Mouse (Mus musculus) forebrain, embryonic 16.5 days (tissue): ENCODE measurements around the gene Dst. TPM values are rescaled to one million over a fixed set of nuclear protein-coding genes. Genes with fewer than 3 reads are reported as not detected.

Experiments used
- ATAC-seq: fragments of 200-750 bp; cut with Nextera tagmentation; 2 replicates; pipeline ENCODE4 v1.8.0; 2017; ENCODE audit warnings: mild to moderate bottlenecking, moderate library complexity
- H3K27ac ChIP-seq: fragments of 300-500 bp; sonication (generic); 2 replicates; pipeline ENCODE4 v1.5.1; 2014; ENCODE audit warnings: low read length, control low read depth
- H3K27me3 ChIP-seq: fragments of 300-500 bp; sonication (generic); replicated peaks from 2 replicates; pipeline ENCODE4 v1.6.1; 2014; ENCODE audit warnings: low read length; ENCODE audit not compliant: control insufficient read depth, insufficient read depth
- H3K36me3 ChIP-seq: fragments of 300-500 bp; sonication (generic); 2 replicates; pipeline ENCODE4 v1.6.1; 2014; ENCODE audit not compliant: control insufficient read depth, insufficient read depth
- H3K4me1 ChIP-seq: fragments of 300-500 bp; sonication (generic); replicated peaks from 2 replicates; pipeline ENCODE4 v1.6.1; 2014; ENCODE audit warnings: low read length; ENCODE audit not compliant: control insufficient read depth, insufficient read depth
- H3K4me2 ChIP-seq: fragments of 300-500 bp; sonication (generic); 2 replicates; pipeline ENCODE4 v1.6.1; 2014; ENCODE audit warnings: mild to moderate bottlenecking, low read length, control low read depth
- H3K4me3 ChIP-seq: fragments of 300-500 bp; sonication (generic); replicated peaks from 2 replicates; pipeline ENCODE4 v1.5.1; 2014; ENCODE audit warnings: mild to moderate bottlenecking, low read length, control low read depth
- H3K9ac ChIP-seq: fragments of 300-500 bp; sonication (generic); replicated peaks from 2 replicates; pipeline ENCODE4 v1.6.1; 2014; ENCODE audit warnings: low read depth, low read length, control low read depth
- H3K9me3 ChIP-seq: fragments of 300-500 bp; sonication (generic); 2 replicates; pipeline ENCODE4 v1.6.1; 2016; ENCODE audit warnings: low read length; ENCODE audit not compliant: control insufficient read depth
- WGBS: fragments of 180-500 bp; shearing (Covaris S2); extraction: QIAGEN DNeasy Blood & Tissue Kit; methylation state at CpG from one replicate; pipeline ENCODE4 v1.1.7; 2014; 5-methylcytosine and 5-hydroxymethylcytosine counted together
- polyA plus RNA-seq: library from polyadenylated mRNA; unstranded; fragments of >200 nt; fragmentation: Nextera tagmentation; extraction: Ambion mirVana; gene quantifications from 2 replicates; pipeline ENCODE4 v1.2.1, GENCODE M21; 2015

Gene Dst
- polyA plus RNA-seq, 1 experiment from 2014 or later, result 41.2 TPM

DNA sequence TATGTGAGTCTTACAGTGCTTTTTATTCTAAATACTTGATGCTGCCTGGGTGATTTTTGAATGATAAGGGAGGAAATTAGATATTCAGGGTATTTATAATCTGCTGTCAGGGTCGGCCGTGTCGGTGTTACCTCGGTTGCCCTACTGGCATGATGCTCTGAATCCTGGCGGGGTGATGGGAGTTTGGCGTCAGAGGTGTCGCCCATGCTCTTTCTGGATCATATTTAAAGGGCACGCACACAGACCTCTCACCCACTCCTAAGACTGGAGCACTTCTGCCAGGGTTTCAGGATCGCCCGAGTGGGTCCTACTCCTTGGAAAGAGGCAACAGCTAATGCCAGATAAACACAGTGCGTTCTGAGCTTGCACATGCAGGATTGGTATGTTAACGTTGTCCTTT, 128.1 kb downstream of the Dst start:
- H3K4me3 ChIP-seq, result no peak overlapping the region
- H3K4me2 ChIP-seq, result no peak overlapping the region
- WGBS, result 93% methylated on average over 12 of the region's 12 CpGs
- H3K27me3 ChIP-seq, result no peaks in the 10 kb centered on the region
- ATAC-seq, result no peak
- H3K9ac ChIP-seq, result no peak overlapping the region
- H3K27ac ChIP-seq, result no peak overlapping the region
- H3K9me3 ChIP-seq, result no peaks in the 10 kb centered on the region
- peaks cover 2% of the 10 kb centered on the region for H3K4me1 ChIP-seq
- no peaks in the 10 kb centered on the region for H3K36me3 ChIP-seq

DNA sequence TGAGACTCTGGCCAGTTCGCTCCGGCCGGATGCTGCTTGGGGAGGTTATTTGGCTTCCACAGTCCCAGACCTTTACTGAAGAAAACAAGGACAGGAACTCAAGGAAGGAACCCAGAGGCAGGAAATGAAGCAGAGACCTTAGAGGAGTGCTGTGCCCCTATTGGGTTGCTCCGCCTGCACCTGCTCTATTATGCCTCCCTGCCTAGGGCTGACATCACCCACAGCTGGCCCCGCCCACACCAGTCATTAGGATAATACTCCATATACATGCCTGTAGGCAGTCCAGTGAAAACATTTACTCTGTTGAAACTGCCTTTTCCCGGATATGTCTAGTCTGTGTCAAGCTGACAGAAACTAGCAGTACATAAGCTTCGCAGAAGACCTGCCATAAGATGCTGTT, 130.5 kb downstream of the Dst start:
- WGBS, result 93% methylated on average over 7 of the region's 7 CpGs
- no peak overlapping the region for H3K27ac ChIP-seq
- H3K9ac ChIP-seq, result no peak overlapping the region
- H3K4me3 ChIP-seq, result no peak overlapping the region
- no peak for ATAC-seq
- no peaks in the 10 kb centered on the region for H3K36me3 ChIP-seq
- H3K9me3 ChIP-seq, result no peaks in the 10 kb centered on the region
- no peaks in the 10 kb centered on the region for H3K27me3 ChIP-seq
- no peak overlapping the region for H3K4me2 ChIP-seq
- peaks cover 9% of the 10 kb centered on the region for H3K4me1 ChIP-seq

DNA sequence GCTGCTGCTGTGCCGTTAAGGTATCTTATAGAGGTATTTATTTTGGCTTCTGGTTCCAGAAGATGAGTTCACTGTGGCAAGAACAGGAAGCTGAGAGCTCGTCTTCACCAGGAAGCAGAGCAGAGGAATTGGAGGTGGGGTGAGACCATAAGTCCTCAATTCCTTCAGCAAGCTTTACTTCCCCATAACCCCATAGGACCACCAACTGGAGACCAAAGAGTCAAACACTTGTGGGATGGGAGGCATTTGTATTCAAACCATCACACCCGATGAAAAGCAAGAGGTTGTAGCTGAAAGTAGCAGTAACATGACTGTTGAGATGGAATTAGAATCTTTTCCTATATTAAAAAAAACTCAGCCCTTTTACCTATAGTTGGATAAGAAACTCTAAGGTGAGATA, 132.0 kb downstream of the Dst start:
- H3K4me3 ChIP-seq, result no peak overlapping the region
- peaks cover 9% of the 10 kb centered on the region for H3K4me1 ChIP-seq
- no peaks in the 10 kb centered on the region for H3K27me3 ChIP-seq
- no peak overlapping the region for H3K4me2 ChIP-seq
- 80% methylated on average over 3 of the region's 3 CpGs for WGBS
- no peaks in the 10 kb centered on the region for H3K36me3 ChIP-seq
- no peaks in the 10 kb centered on the region for H3K9me3 ChIP-seq
- H3K27ac ChIP-seq, result no peak overlapping the region
- H3K9ac ChIP-seq, result no peak overlapping the region
- no peak for ATAC-seq

DNA sequence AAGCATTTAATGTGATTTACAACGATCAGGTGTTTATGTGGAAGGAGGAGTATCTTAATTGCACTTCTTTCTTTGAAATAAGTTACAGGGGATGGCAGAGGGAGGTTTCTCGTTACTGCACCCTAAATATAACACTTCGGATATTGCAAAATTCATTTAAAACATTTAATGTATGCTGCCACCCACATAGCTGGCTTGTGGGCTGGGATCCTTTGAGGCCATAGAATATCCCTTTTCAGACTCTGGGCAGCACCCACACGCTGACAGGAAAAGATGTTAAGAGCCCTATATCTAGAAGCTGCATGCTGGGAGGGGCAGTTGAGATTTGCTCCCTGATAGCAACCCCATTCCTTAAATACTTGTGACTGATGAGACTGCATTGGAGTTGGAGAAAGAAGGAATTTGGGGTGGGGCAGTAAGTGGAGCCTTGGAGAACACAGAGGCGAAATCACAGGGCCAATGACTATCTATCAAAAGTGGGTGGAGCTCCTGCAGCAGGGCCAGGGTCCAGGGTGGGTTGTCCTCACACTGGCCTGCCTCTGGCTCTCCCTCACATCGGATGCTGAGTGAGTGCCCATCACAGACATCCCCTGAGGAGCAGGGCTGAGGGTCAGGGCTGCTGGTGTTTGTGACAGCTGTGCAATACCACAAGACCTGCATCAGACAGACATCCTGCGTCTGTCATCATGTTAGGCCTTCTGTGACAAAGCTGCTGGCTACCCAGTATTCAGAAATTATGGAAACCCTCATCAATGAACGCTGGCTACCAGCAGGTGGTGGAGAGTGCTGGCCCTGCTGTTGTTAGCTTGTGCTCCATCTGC, 133.1 kb downstream of the Dst start:
- Histone ChIP-seq H3K27ac (peak overlapping the region; percentile 34; the same call in 1 of the 2 replicates), H3K4me2 (no peak overlapping the region), H3K36me3 (no peaks in the 10 kb centered on the region), H3K4me3 (no peak overlapping the region), H3K9me3 (no peaks in the 10 kb centered on the region), H3K4me1 (peaks cover 9% of the 10 kb centered on the region), H3K9ac (no peak overlapping the region), H3K27me3 (no peaks in the 10 kb centered on the region)
- ATAC-seq, result peak; percentile 72
- WGBS, result 34% methylated on average over 8 of the region's 8 CpGs

DNA sequence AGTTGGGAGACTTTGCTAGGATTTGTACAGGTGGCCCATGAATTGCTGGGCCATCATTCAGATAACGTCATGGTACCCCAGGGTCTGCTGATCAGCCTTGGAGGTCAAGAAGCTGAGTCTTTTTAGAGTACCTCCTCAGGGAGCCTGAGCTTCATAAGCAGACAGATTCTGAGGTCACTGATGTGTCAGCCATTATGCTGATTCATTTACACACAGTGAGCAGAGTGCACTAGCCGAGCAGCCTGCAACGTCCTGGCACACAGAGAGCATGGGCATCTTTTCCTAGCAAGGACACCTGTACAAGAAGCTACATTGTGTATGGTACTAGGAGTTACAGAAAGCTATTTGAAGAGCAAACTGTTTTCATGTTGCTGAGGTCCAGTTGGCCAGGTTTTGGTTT, 134.3 kb downstream of the Dst start:
- no peak for ATAC-seq
- Histone ChIP-seq H3K36me3 (no peaks in the 10 kb centered on the region), H3K9ac (no peak overlapping the region), H3K27me3 (no peaks in the 10 kb centered on the region), H3K27ac (no peak overlapping the region), H3K4me2 (no peak overlapping the region), H3K4me3 (no peak overlapping the region), H3K4me1 (peaks cover 9% of the 10 kb centered on the region), H3K9me3 (no peaks in the 10 kb centered on the region)
- WGBS, result 53% methylated on average over 3 of the region's 3 CpGs

DNA sequence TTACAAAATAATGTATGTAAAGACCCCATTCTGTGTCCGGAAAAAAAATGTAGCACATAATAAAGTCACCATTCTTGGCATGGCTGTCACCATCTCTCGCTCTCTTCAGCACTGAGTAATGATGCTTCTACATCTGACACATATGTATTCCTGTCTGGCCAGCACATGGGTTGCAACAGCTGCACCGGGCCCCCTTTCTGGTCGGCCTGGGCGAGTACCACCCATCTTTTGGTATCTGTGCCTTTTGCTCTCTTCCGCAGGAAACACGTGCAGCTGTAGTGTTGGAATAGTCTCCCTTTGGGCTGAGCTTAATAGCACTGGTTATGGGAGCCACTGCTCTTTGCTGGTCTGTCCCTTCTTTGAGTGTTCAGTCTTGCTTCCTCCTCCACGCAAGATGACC, 135.3 kb downstream of the Dst start:
- no peak for ATAC-seq
- H3K9ac ChIP-seq, result no peak overlapping the region
- H3K9me3 ChIP-seq, result no peaks in the 10 kb centered on the region
- no peak overlapping the region for H3K27ac ChIP-seq
- H3K4me1 ChIP-seq, result peaks cover 9% of the 10 kb centered on the region
- no peaks in the 10 kb centered on the region for H3K27me3 ChIP-seq
- WGBS, result 87% methylated on average over 8 of the region's 8 CpGs
- no peak overlapping the region for H3K4me2 ChIP-seq
- H3K4me3 ChIP-seq, result no peak overlapping the region
- H3K36me3 ChIP-seq, result no peaks in the 10 kb centered on the region

DNA sequence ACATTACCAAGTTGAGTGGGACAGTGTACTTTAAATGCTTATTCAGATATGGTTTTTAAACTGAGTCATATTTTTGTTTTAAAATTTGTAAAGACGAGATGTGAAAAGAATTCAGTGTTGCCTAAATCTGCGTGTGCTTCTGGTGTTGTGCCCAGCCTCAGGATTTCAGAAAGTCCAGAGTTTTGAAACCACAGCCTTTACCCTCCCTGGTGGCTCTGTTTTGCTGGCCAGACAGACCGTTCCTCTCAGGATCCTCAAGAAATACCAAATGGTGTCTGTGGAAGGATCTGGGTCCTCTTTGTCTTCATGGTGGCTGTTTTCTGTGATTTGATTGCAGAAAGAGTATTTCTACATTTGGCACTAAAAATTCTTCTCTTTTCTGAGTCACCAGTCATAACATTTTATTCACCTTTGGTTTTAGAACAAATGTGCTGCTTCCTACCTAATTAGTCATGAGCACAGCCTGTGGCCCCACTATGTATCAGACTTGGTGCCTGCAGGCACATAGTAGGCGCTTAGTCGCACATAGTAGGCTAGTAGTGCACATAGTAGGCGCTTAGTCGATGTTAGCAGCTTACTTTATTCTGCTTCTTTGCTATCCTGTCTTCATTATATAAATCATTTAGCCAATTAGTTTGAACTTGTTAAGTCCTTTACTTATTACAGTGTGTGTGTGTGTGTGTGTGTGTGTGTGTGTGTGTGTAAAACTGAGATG, 136.0 kb downstream of the Dst start:
- Histone ChIP-seq H3K4me1 (peaks cover 9% of the 10 kb centered on the region), H3K9ac (no peak overlapping the region), H3K27ac (no peak overlapping the region), H3K4me2 (no peak overlapping the region), H3K27me3 (no peaks in the 10 kb centered on the region), H3K36me3 (no peaks in the 10 kb centered on the region), H3K9me3 (no peaks in the 10 kb centered on the region), H3K4me3 (no peak overlapping the region)
- no peak for ATAC-seq
- 90% methylated on average over 7 of the region's 7 CpGs for WGBS

DNA sequence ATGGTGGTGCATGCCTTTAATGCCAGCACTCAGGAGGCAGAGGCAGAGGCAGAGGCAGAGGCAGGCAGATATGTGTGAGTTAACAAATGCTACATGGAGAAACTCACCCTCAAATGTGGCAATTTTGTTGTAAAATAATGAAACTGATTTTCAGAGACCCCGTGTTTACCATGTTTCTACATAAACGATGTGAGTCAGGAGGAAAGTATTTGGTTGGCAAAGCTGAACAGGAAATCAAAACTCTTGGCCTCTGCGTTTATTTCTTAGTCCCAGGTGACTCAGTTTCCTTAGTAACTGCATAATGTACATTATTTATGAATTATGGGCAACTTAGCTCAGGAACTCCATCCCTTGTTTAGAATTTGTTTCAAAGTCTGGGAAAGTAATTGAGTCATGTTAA, 136.7 kb downstream of the Dst start:
- Histone ChIP-seq H3K27ac (no peak overlapping the region), H3K4me2 (no peak overlapping the region), H3K9me3 (no peaks in the 10 kb centered on the region), H3K27me3 (no peaks in the 10 kb centered on the region), H3K9ac (no peak overlapping the region), H3K4me1 (peaks cover 9% of the 10 kb centered on the region), H3K4me3 (no peak overlapping the region), H3K36me3 (no peaks in the 10 kb centered on the region)
- 65% methylated on average over 3 of the region's 3 CpGs for WGBS
- no peak for ATAC-seq

DNA sequence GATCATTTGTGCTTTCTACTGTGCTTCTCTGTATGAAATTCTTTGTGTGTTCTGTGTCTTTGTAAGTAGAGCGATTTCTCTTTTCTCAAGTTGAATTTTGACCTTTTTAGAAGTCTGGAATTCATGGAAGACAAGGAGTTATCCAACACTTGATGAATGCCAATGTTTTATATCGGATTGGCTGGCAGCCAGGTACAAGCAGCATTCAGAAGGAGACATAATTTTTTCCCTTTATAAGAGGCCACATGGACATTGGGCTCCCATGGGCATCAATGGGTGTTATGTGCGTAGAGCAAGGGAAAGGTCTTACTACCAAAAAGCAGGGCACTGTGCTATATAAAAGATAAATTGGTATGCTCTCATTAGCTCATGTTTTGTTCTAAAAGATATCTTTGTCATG, 139.3 kb downstream of the Dst start:
- Histone ChIP-seq H3K27me3 (no peaks in the 10 kb centered on the region), H3K4me3 (no peak overlapping the region), H3K36me3 (no peaks in the 10 kb centered on the region), H3K9me3 (no peaks in the 10 kb centered on the region), H3K4me2 (no peak overlapping the region), H3K27ac (no peak overlapping the region), H3K9ac (no peak overlapping the region), H3K4me1 (peaks cover 5% of the 10 kb centered on the region)
- WGBS, result 79% methylated on average over 3 of the region's 3 CpGs
- ATAC-seq, result no peak
